Mouse (Mus musculus): ENCODE data around the gene Cacna1i.

DNA sequence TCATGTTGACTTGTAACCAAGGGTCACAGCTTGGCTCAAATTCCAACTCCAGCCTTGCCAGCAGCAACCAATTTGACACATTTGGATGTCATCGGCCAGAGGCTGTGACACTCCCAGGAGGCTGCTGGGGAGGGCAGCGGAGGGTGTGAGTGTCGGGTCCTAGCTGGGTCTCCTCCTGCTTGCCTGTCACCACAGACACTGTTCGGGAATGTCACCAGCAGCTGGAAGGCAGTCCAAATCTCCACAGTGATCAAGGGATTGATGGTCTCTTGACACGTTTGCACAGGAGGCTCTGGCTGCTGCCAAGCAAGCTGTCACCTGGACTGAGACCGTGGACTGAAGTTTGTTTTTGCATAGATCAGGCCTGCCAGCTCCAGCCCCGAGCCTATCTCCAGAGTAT lies 123.6 kb downstream of the Cacna1i start:
- TF ChIP-seq CTCF (IDR thresholded peaks at IDR 0.05; ENCODE audit: low read depth) (no peak), EP300 (IDR thresholded peaks at IDR 0.05; ENCODE audit: low read depth) (no peak)

Data from heart, postnatal 0 days (tissue).